Mouse (Mus musculus) T-helper 2 cell (primary cell): ENCODE results near the gene B3gnt5.

Experiments used
- in situ Hi-C: fragments of 300-600 bp; cut with MboI, MseI; formaldehyde crosslinking; loops from one replicate; pipeline ENCODE4 v1.15.1; 2025; ENCODE audit warnings: high pct_unique_total_duplicates

B3gnt5 gene

DNA sequence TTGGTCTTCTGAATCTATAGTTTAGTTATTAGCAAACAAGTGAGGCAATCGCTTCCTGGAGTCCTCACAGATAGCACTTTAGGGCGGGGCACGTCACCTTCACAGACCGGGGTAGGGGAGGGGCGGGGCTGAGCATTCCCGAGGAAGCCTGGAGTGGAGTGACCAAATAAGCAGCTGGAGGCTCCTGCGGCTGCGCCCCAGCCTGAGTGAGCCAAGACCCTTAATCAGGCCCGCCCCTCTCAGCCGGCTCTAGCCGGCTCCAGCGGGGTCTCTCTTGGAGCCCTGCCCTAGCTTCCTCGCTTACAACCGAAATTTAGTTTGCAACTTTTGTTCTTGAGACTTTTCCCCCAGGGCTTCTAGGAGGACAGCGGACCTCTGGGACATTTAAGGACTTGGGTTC is at the start of gene B3gnt5:
TSS of gene B3gnt5 (plus strand) at position 135 of the 400 bp plus-strand sequence.
- in situ Hi-C loops: no loop called here

DNA sequence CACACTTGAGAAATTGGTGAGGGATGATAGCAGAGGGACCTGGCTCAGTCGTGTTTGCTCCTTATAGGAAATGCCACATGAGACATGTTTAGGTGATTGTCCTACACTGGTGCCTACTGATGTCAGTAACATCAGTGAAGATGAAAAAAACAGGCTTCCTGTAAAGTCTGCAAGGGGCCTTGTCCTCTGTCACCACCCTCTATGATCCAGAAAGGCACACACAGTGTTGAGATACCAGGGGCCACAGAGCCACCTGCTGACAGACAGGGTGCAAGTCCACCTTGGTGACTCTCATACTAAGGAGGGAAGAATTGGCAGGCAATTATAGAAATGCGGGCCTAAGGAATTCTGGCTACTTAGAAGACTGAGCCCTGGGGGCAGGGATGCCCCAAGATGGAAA is 39.0 kb upstream of the B3gnt5 start:
- in situ Hi-C loops: loop anchor here (5.0 to 10.0 kb wide), 2 partner anchors 131 to 464 kb away; no protein-coding TSS in a partner anchor

DNA sequence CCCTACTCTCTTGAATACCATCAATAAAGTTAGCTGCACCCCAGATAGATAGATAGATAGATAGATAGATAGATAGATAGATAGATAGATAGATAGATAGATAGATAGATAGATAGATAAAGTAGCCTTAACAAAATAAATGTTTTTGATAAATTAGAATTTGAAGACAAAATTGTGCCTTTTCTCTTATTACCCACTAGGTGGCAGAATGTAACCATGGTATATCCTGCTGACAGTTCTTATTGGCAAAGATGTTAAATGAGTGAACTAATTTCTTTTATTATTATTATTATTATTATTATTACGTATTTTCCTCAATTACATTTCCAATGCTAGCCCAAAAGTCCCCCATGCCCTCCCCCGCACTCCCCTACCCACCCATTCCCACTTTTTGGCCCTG is 35.9 kb upstream of the B3gnt5 start:
- in situ Hi-C loops: loop anchor here (5.0 to 10.0 kb wide), 2 partner anchors 128 to 461 kb away; no protein-coding TSS in a partner anchor

DNA sequence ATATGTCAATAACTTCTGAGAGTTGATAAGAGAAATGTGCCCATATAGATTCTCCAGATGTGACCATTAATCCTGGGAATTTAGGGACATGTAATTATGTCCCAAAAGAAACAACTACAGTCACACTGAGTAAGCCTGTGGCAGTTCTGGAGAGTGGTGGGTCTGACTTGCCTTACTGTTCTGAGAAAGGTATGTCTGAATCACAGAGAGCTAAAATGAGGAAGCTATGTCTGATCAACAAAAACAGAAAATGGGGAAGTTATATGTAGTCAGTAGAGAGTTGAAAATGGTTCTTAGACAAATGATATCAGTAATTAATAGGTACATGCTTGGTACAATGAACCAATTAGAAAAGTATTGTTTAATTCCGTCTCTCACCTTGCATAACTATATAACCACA is 27.1 kb upstream of the B3gnt5 start:
- in situ Hi-C loops: no loop called here

DNA sequence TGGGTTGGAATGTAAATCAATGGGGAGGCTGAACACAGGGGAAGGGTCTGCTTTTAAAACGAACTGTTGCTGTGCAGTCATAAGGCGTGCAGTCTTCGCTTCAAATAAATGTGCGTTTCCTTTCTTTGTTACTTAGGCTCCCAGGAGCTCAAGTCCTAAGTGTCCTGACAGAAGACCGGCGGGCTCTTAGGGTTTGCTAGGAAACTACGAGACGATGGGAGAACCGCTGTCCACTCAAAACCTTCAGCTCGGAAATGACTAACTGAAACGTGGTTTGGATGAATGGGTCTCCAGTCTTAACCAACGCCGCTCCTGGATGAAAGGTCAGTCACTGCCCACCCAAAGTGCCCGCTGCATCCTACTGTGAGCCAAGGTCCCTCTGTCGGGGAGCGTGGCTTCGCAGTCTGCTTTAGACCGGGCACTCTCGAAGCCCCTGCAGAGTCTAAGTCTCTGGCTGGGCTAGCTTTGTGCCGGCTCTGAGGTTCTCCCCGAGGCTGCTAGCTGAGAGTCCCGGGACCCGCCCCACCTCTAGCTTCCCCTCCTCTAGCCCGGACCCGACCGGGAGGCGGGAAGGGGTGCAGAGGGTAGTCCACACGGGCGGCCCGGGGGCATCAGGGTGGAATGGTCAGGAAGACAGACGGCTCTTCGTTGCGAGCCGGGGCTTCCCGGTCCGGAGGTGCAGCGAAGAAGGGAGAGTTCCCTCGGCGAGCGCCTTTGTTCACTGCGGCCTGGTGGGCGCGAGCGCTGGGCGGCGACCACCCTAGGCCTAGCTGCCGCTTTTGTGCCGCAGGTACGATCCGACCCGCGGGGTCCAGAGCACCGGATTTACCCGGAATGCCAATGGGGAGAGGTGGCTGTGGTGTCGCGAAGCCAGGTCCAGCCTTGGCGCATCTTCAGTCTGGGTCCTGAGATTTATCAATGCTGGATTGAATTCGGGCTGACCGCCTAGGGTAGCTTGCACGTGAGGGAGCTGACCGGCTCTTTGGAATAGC is 793 bp downstream of the B3gnt5 start:
- in situ Hi-C loops: no loop called here

DNA sequence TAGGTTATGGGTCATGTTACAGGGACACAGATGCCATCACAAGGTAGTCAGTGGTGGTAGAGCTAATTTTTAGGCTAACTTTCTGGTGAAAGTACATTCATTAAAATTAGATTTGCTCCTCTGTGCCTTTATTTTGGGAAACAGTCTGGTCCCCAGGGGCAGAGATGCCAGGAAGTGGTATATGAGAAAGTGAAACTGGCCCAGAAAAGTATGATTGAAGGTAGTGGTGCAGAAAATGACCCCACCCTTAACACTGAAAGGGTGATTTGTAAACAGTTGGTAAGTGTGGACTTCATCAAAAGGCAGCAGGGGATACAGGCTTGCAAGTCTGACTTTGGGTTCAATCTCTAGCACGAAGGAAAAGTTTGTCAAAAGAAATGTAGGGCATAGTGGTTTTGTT is 1.7 kb downstream of the B3gnt5 start:
- in situ Hi-C loops: no loop called here

DNA sequence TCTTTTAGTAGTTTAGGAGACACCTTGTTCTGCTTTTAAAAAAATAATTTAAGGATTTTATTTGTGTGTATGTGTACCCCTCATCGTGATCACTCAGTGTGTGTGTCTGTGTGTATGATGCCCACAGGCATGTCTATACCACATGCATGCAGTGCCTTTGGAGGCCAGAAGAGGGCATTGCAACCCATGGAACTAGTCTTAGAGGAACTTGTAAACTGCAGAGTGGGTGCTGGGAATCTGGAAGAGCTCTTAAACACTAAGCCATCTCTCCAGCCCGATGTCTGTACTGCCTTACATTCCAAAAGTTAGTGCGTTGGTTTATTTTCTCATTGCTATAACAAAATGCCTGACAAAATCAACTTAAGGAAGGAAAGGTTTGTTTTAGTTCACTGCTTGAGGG is 6.1 kb downstream of the B3gnt5 start:
- in situ Hi-C loops: no loop called here

DNA sequence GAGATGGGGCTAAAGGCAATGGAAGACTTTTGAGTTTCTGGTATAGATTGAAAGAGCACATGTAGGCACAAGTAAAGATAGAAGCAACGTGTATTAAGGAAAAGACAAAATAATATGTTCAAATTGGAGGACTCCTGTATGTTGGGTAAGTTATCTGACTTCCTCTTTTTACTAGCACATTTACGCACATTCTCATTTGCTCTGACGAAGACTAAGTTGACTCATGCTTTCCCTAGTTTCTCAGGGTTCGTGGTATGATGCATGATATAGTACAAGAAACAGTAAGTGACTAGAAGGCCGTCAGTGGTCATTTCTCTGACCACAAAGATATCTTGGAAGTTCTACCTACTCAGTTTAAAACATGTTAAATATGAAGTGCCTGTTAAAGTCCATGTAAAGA is 8.0 kb downstream of the B3gnt5 start:
- in situ Hi-C loops: no loop called here

DNA sequence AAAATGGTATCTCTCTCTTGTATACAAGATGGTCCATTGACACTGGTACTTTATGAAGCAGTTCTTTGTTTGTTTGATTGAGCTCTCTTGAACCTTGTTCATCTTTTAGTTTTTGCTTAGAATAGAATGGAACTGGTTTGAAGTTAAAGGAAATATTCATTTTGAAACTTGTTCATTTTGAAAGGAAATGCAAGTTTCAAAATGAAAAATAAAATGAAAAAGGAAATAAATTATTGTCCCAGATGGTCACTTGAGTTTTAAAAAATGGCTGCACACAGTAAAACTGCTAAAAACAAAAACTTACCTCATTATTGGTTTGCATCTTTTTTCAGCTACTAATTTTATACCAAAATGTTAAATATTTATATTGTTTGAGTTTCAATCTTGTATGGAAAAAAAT is 12.0 kb downstream of the B3gnt5 start:
- in situ Hi-C loops: no loop called here

DNA sequence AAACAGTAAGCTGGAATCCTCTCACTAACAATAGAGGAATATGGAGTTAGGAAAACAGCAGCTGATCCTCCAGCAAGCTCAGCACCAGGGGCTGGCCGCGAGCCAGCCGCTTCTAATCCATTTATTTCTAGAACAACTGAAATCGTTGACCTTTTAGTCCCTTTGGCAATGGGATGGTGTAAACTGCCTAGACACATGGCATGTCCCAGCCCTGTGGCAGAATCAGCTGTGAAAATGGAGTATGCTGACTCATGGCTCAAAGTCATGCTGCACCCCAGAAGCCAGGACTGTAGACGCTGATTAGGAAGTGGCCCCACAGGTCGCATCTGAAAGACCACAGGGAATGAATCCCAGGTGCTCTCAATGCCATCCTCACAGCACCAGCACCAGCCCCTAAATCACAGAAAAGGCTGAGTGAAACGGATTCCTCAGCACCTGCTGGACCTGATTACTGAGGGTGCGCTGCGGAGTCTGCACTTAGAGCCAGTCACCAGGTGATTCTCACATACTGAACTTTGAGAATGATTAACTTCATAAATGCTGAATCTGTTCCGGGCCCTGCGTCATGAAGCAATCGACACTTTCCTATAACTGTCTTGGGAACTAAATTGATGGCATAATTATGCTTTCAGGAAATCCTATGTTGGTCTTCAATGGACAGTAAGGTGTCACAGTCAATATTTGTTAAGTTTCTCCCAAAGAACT is 26.5 kb downstream of the B3gnt5 start:
- in situ Hi-C loops: loop anchor here (25.0 kb wide), 1 partner anchor 1251 kb away; no protein-coding TSS in a partner anchor

DNA sequence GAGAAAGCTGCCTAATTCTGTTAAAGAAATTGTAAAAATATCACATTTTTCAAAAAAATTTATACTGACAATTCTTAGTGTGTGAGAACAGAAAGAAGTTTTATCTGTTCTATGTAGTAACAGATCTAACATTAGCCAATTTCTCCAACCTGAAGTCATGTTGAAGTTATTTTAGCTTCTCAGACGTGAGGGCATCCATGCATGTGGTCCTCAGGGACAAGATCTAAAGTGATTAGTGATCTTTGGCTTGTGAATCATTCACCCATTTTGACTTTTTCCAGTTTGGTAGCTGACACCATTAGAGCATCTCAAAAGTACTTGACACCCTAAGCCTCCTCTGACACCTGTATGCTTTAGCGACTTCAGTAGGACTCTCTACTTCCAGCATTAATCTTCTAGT is 29.9 kb downstream of the B3gnt5 start:
- in situ Hi-C loops: loop anchor here (25.0 kb wide), 1 partner anchor 1247 kb away; no protein-coding TSS in a partner anchor

DNA sequence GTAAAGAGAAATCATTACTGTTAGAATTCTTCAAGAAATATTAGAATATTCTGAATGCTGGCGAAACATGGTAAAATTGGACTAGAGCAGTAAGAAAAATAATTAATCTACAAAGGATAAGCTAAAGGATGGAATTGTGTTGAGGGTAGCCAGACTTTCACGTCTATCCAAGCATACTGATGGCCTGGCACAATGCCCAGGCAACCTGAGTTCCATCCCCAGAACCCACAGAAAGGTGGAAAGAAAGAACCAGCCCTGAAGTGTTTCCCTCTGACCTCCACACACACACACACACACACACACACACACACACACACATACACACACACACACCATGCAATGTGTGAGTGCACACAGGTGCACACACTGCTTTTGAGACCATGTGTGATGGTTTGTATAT is 58.8 kb downstream of the B3gnt5 start:
- in situ Hi-C loops: no loop called here
